Mouse (Mus musculus) spleen, postnatal 10 days (tissue): ENCODE measurements around the gene Gad2.
A peak's percentile ranks its signal among the peaks of the same experiment; 100 is the strongest.
"Not testable (repeated sequence)": the region's sequence is repeated elsewhere in the genome, so short reads cannot be mapped to it uniquely, and the experiment has no call there.

Source experiments
- DNase-seq, 2 experiments: peaks; one replicate each; pipeline ENCODE4 v3.0.0; 2021 to 2022; ENCODE audit warnings: low spot score in 2 of 2

The Gad2 gene

DNA sequence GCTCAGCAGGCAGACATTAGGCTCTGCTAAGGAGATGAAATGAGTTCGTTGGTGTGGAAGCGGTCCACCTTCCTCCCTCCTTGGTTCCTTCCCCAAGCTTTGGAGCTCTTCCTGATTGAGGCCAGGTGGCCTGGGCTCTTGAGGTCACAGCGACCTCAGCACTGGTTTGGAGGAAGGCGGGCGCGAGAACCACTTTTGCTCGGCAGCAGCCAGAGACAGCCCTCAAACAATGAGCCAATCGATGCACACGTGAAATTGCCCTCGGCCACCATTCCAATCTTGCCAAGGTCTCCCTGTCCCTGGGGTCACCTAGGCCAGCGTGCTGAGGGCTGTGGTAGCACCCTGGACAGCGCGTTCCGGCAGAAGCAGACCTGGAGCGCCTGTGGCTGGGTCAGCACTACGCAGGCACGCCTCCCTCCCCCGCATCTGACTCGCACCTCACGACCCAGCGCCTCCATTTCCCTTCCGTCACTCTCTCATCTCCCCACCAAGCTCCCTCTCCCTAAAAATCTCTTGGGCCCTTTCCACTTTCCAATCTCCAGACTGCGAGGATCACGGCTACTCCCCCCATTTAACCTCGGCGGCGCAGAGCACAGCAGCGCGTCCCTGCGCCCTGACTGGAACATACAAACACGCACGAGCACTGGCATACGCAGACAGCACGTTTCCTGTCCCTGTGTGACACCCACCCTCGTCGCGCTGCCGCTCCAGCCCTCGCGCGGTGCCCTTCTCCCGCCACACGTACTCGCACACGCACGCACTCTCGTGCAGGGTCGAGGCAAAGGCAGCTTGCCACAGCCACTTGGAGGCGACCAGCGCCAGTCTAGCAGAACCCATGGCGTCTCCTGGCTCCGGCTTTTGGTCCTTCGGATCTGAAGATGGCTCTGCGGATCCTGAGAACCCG lies at the start of gene Gad2:
Gad2 (plus strand) TSS at position 378 of the 904 bp plus-strand sequence.
- peak in 1 of 2 experiments; percentile 16 for DNase-seq

DNA sequence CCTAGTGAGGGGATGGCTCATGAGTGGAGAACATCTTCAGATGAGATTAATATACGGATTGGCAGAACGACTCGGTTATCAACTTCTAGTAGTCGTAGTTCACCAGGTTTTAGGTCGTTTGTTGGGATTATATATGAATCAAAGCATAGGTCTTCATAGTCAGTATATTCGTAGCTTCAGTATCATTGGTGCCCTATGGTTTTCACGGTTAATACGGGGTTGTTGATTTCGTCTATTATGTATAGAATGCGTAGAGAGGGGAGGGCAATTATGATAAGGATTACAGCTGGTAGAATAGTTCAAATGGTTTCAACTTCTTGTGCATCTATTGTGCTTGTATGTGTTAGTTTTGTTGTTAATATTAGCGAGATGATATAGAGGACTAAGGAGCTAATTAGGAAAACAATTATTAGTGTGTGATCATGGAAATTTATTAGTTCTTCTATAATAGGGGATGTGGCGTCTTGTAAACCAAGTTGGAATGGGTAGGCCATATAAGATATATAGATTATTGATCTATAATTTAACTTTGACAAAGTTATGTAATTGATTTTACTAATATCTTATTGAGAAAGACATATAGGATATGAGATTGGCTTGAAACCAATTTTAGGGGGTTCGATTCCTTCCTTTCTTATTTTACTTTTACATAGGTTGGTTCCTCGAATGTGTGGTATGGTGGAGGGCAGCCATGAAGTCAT lies 34.4 kb upstream of the Gad2 start:
- not testable (repeated sequence) for DNase-seq

DNA sequence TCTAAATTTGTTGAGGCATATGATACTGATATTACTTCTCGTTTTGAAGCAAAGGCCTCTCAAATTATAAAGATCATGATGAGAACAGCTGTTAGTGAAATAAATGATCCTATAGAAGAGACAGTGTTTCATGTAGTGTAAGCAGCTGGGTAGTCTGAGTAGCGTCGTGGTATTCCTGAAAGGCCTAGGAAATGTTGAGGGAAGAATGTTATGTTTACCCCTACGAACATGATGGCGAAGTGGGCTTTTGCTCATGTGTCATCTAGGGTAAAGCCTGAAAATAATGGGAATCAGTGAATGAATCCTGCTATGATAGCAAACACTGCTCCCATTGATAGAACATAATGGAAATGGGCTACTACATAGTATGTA lies 33.8 kb upstream of the Gad2 start:
- not testable (repeated sequence) for DNase-seq

DNA sequence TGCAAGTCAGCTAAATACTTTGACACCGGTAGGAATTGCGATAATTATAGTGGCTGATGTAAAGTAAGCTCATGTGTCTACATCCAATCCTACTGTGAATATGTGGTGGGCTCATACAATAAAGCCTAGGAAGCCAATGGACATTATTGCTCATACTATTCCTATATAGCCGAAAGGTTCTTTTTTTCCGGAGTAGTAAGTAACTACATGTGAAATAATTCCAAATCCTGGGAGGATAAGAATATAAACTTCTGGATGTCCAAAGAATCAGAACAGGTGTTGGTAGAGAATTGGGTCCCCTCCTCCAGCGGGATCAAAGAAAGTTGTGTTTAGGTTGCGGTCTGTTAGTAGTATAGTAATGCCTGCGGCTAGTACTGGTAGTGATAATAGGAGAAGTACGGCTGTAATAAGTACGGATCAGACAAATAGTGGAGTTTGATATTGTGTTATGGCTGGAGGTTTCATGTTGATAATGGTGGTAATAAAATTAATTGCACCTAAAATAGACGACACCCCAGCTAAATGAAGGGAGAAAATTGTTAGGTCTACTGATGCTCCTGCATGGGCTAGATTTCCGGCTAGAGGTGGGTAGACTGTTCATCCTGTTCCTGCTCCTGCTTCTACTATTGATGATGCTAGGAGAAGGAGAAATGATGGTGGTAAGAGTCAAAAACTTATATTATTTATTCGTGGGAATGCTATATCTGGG lies 33.2 kb upstream of the Gad2 start:
- DNase-seq = not testable (repeated sequence)

DNA sequence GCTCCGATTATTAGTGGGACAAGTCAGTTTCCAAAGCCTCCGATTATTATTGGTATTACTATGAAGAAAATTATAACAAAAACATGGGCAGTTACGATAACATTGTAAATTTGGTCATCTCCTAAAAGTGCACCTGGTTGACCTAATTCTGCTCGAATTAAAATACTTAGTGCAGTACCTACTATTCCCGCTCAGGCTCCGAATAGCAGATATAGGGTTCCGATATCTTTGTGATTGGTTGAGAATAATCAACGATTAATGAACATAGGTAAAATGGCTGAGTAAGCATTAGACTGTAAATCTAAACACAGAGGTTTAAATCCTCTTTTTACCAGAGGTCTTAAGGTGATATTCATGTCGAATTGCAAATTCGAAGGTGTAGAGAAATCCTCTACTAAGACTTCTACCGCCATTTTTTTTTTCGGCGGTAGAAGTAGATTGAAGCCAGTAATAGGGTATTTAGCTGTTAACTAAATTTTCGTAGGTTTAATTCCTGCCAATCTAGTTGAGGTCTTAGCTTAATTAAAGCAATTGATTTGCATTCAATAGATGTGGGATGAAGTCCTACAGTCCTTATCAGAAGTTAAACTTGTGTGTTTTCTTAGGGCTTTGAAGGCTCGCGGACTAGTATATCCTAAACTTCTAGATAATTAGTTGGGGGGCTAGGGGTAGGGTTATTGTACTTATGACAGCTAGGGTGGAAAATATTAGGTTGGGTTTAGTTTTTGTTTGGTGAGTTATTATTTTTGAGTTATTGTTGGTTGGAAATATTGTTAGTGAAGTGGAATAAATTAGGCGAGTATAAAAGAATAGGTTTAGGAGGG lies 32.4 kb upstream of the Gad2 start:
- not testable (repeated sequence) for DNase-seq

DNA sequence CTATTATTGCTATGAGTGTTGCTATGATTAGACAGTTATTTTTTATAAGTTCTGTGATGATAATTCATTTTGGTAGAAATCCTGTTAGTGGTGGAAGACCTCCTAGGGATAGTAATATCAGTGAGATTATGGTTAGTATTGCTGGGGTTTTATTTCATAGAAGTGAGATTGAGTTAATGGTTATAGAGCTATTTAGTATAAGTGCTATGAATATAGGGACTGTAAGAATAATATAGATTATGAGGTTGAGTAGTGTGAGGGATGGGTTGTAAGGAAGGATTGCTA lies 31.9 kb upstream of the Gad2 start:
- no peak for DNase-seq

DNA sequence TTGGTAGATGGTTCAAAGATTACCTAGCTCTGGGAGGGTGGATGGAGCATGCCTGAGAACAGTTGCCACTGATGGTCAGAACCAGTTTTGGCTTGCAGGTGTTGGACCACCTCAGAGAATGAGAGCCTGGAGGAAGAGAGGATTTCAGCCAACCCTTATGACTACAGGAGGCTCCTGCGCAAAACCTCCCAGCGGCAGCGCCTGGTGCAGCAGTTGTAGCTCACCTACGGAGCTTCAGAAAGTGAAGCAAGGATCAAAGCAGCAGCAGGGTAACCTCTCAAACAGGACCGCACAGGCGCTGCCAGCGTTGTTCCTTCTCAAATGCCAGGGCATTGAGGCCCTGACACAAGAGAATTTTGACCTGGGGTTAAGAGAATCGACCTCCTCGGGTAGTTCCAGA lies 4.1 kb upstream of the Gad2 start:
- no peak for DNase-seq

DNA sequence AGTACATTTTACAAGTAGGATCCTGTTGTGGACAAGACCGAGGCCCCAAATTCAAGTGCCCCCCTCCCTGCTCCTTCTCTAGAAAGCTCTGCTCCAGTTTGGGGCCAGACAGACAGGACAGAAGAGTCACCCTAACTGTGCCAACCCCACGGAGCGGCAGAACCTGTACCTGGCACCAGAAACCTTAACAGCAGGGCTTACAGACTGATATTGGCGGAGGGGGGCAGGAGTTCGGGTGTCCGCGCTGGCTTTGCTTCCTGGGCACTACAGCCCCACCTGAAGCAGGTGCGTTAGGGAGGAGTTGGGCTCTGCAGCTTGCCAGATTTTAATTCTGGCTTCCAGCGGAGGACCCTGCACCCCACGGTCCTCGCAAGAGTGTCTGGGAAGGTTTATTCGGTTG lies 2.6 kb upstream of the Gad2 start:
- no peak for DNase-seq

DNA sequence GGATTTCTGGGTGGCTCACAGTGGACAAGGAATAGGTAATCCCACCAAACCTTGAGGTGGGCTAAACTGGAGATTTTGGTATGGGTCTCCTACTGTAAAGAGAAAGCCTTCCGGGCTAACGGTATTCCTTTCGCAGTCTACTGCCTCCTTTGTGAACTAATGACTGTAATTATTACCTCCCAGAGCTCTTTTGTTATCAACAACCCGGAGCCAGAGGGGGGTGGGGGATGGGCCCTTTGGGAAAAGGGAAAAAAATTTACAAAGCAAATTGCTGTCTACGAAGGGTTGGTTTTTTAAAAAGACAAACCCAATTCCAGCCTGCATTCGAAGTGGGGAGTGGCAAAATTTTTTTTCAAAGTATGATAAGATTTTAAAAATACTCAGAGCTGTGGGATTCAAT lies 2.0 kb upstream of the Gad2 start:
- DNase-seq = no peak

DNA sequence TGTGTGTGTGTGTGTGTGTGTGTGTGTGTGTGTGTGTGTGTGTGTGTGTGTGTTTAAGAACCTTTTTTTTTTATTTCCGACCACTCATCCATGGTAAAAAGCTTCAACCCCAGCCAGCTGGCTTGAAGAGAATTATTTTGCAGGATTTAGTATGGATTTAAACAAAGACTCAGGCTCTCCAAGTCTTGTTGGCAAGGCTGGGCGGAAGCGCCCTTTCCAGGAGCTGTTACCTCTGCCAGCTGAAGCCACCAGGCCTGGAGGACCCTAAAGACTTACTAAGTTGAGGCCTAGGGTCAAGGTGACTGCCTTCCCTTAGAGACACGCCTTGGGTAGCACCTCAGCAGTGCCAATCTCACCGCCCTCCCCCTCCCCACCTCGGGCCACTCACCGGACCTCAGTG lies 1.5 kb upstream of the Gad2 start:
- no peak for DNase-seq

DNA sequence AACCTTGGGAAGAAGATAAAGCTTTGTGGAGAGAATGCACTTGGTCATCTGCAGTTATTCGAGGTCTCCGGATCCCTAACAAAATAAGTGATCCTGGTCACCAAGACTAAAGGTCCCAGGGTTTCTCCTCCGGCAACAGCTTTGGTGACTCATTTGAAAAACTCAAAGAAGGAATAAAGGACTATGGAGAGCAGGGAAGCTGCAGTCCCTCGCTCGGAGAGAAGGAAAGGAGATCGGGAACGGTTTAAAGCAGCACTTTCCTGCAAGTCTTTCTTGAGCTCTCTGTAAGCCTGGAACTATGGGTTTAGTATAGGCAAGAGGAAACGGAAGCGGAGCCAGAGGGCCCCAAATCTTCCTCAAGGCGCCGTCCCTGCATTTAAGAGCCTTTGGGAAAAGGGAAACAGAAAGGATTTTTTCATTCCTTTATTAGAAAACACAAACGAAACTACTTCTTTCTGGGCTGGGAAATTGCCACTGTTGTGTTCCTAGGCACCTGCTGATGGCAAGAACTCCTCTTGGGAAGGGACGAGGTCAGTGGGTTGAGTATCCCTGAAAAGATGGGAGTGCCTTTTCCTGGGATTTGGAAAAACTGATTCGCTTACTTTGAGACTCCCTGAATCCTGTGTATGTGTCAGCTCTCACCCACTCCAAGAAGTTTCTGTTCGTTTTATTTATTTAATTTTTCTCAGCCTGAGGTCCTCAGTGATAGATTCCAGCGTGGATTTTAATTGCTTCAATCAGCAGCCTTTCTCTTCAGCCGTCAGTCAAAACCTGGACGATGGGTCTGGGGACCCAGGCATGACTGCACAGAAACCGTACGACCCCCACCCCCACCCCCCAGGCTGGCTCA lies 802 bp upstream of the Gad2 start:
- no peak for DNase-seq

DNA sequence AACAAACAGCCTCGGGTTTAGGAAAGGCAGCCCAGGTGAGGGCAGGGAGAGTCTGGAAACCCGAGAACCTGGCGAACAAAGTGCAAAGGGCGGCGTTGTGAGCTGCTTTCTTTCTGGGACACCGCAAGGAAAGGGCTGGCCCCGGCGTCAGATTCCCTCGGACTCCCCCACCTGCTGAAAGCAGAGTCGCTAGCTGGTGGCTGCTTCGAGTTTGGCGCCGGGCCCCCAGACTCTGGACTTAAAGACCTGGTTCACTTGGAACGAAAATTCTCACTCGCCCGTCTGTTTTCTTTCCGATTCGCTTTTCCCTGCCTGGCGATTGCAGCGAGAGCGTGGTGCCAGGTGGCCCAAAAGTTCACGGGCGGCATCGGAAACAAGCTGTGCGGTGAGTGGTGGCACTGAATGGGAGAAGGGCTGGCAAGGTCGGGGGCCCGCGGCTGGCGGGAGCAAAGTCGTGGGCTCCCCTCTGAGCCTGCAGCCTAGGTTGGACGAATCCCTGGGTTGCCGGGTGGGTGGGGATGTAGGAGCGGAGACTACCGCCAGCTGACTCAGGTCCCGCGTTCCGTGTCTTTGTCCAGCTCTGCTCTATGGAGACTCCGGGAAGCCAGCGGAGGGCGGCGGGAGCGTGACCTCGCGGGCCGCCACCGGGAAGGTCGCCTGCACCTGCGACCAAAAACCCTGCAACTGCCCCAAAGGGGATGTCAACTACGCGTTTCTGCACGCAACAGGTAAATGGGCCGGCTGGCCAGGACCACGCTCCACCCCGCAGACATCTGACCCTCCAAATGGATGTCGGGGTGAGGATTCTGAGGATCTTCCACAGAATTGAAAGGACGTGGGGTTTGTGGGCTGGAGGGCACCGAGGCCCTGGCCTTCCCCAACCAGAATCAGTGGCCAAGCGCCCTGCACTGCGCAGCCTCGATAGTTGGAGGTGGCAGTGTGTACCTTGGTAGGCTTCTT lies 1.4 kb downstream of the Gad2 start:
- DNase-seq = no peak

DNA sequence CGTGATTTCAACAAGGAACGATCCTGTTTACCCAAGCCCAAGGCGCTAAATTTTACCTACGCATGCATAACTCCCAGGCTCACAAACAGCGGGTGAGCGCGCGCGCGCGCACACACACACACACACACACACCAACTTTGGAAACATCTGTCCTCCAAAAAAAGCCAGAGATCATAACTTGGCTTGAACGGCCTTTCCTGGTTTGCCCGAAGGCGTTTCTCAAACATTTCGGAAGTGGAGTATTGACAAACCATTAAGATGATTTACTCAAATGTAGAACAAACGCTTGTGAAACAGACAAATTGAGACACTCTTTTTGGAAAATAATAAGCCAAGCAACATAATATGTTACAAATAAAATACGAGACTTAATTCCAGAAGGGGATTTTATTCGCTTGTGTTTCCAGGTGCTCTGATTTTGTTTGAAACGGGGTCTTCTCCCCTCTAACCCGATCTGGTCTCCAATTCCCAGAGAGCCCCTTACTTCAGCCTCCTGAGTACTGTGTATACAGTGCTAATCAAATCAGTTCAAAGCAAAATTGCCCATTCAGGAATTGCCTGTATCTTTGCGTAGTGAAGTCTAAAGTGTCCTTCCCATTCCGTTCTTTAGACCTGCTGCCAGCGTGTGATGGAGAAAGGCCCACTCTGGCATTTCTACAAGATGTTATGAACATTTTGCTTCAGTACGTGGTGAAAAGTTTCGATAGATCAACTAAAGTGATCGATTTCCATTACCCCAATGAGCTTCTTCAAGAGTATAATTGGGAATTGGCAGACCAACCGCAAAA lies 2.4 kb downstream of the Gad2 start:
- no peak for DNase-seq

DNA sequence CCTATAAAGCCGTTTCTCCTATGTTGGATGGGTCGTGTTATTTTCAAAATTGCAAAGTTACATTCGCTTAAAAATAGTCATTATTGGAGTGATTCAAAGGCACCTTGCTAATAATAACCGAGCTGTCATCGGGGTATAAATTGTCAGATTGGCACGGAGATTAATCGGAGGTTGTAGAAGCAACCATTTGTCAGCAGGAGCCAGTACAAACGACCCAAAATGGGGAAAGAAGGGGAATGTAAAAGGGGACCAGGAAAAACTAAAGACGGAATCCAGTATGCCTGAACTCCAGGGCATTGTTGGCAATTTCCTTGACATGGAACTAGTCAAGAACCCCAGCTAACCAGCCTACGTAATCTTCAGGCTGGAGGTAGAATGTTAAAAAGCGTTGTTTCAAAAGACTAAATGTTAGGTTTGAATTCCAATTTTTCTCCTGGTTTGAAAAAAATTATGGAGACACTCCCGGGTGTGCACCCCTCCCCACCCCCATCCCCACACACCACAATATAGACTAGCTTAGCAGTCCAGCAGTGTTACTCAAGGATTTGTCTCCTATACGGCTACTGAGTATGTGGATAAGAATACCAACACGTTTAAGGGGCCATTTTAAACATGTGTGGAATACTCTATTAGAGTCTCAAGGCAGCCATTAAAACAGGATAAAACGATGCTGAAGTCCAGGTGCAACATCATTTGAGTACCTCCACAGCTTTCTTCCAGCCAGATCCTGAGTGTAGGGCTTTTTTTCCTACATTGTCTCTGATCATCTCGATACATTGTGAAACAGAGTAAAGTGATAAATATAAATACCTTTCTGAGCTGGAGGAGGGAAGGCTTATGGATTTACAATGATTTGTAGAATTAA lies 3.3 kb downstream of the Gad2 start:
- no peak for DNase-seq

DNA sequence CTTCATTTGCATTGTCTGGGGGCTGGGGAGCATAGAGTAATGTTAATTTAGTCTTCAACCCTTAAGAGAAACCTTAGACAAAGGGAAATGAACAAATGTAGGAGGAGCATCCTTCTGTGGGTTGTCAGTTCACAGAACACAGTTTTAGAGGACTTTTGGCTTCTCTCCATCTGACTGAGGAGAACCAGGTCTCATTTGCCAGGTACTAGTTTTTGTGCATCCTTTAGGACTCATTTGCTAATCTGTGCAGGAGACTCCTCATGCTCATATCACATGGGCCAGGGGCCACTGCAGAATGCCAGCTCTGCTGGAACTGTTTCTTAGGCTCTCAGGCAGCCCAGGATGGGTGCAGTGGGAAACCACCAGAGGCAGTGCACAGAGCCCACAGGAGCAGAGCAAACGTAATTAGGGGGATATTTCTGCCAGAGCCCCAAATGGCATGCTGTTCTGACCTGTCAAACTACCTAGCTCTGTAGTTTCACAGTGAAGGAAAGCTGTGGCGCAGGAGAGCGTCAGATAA lies 5.2 kb downstream of the Gad2 start:
- no peak for DNase-seq

DNA sequence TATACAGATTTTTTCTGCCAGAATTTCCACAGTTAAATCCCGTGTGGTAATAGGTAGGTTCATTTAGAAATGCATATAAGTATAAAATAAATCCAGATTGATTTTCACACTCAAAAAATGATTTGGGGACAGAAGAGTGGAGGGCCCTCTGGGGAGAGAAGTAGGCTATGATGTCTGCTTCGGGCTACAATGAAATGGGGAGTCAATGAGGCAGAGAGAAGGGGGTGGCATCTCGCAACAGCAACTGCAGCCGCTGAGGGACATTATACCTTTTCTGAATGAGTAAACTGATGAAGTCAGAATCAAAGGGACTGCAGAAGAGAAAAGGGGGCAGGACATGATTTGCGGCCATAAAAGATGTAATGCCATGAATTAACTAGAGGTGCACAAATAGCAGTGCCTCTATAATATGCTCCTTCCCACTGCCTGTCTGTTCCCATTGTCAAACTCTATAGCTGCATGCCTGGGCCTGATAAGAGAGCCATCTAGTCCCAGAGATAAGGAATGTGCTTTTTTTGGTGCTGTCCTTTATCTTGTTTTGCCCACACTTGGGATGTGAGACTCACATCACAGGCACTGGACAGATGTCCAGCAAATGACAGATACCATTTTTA lies 5.9 kb downstream of the Gad2 start:
- DNase-seq = no peak

DNA sequence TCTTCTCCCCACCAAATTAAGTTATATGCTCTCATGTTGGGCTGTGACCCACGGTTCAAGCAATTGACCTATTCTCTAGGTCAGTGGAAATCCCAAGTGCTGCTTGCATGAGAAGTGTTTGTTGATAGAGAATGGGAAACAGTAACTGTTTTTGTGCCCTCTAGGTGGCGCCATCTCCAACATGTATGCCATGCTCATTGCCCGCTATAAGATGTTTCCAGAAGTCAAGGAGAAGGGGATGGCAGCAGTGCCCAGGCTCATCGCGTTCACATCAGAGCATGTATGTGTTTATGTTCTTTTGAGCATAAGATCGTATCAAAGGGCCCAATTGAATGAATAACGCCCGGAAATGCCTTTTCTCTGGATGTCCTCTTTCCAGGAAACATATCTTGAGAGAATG lies 12.8 kb downstream of the Gad2 start:
- peak in 1 of 2 experiments; percentile 55 for DNase-seq
